ENCODE assay signal across 17 mouse cellular contexts in the genomic region with DNA sequence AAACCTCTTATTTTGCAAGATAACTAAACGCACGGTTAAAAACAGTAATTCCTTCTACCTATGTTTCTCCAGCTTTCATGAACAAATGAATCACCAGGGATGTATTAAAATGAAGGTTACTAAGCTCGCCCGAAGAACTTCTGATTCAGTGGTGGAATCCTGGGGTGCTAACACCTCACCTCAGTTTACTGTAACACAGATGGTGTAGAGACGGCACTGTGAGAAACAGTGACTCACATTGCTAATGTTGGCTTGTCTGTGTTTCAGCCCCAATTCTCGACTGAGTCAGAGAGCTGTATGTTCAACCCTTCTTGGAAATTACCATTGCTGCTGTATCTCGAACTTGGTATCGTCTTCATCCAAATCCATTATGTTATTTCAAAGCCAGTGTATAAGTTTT. TPM values are rescaled to one million over a fixed set of nuclear protein-coding genes. Genes with fewer than 3 reads are reported as not detected.
"Had no signal": no experiment of that assay in that cellular context is flagged by ENCODE, and none has a peak within 500 bp of the region (broad histone marks: within the 10 kb centered on the region; RNA-seq: fewer than 3 reads in every experiment).

No protein-coding gene starts in this region.

- H3K27ac ChIP-seq: intestine, embryonic 15.5 days; limb, embryonic 15.5 days; liver, embryonic 12.5 days; midbrain, embryonic 10.5 days; midbrain, embryonic 15.5 days; neural tube, embryonic 12.5 days; stomach, embryonic 15.5 days had no signal

- H3K4me1 ChIP-seq: intestine, embryonic 15.5 days; limb, embryonic 15.5 days; liver, embryonic 12.5 days; midbrain, embryonic 10.5 days; midbrain, embryonic 15.5 days; neural tube, embryonic 12.5 days; stomach, embryonic 15.5 days had no signal

- DNase-seq: kidney, adult 18-20 months; kidney, postnatal 14 days; lung, embryonic 14.5 days; lung, postnatal 10 days; lung, postnatal 4 days; thymus, postnatal 36 days had no signal

- H3K36me3 ChIP-seq: intestine, embryonic 15.5 days; limb, embryonic 15.5 days; liver, embryonic 12.5 days; midbrain, embryonic 10.5 days; midbrain, embryonic 15.5 days; neural tube, embryonic 12.5 days; stomach, embryonic 15.5 days had no signal

- H3K27me3 ChIP-seq: intestine, embryonic 15.5 days; limb, embryonic 15.5 days; midbrain, embryonic 15.5 days; neural tube, embryonic 12.5 days; stomach, embryonic 15.5 days had no signal

- H3K9ac ChIP-seq: intestine, embryonic 15.5 days; limb, embryonic 15.5 days; liver, embryonic 12.5 days; lung, embryonic 14.5 days; midbrain, embryonic 15.5 days; neural tube, embryonic 12.5 days; stomach, embryonic 15.5 days had no signal

- H3K4me2 ChIP-seq: intestine, embryonic 15.5 days; limb, embryonic 15.5 days; liver, embryonic 12.5 days; lung, embryonic 14.5 days; midbrain, embryonic 15.5 days; neural tube, embryonic 12.5 days; stomach, embryonic 15.5 days had no signal

- H3K9me3 ChIP-seq: intestine, embryonic 15.5 days; limb, embryonic 15.5 days; liver, embryonic 12.5 days; midbrain, embryonic 10.5 days; midbrain, embryonic 15.5 days; neural tube, embryonic 12.5 days; stomach, embryonic 15.5 days had no signal

- H3K4me3 ChIP-seq: intestine, embryonic 15.5 days; limb, embryonic 15.5 days; liver, embryonic 12.5 days; midbrain, embryonic 10.5 days; midbrain, embryonic 15.5 days; neural tube, embryonic 12.5 days; stomach, embryonic 15.5 days had no signal

- ATAC-seq: intestine, embryonic 15.5 days; liver, embryonic 12.5 days; midbrain, embryonic 15.5 days had no signal

RNA-seq across cellular contexts. Expression of a gene that starts 21.3 kb away (rescaled TPM):
- total RNA-seq: megakaryocyte, adult 5-6 weeks; monocyte, adult 5-6 weeks; neutrophil, adult 5-6 weeks had no signal
- polyA plus RNA-seq: liver, embryonic 12.5 days; spleen, adult 2 months had no signal
